Mouse (Mus musculus) lung, postnatal 0 days (tissue): ENCODE data around the gene Grin2a.

Source experiments
- CTCF ChIP-seq: IDR thresholded peaks from 2 replicates; pipeline ENCODE4 v1.5.1; 2016; ENCODE audit warnings: antibody characterized with exemption, mild to moderate bottlenecking
- EP300 ChIP-seq: IDR thresholded peaks from 2 replicates; pipeline ENCODE4 v1.6.1; 2016; ENCODE audit warnings: antibody characterized with exemption, mild to moderate bottlenecking, control low read depth

GRCm38 (mm10) chr16:9603983-9604382, 391.4 kb downstream of the Grin2a start:
- TF ChIP-seq CTCF (no peak), EP300 (no peak)
